Mouse (Mus musculus): ENCODE results near the gene Zfp512b. TPM values are rescaled to one million over a fixed set of nuclear protein-coding genes. Genes with fewer than 3 reads are reported as not detected.

Gene Zfp512b
- polyA plus RNA-seq, 1 experiment = 43.9 TPM

- DNase-seq (ENCODE audit: low spot score) = no peak
These were observed 2.9 kb downstream of the Zfp512b start for GRCm38 (mm10) chr2:181589732-181590105.

- no peak for DNase-seq (ENCODE audit: low spot score)
These were observed 3.4 kb downstream of the Zfp512b start for GRCm38 (mm10) chr2:181589011-181589731.

DNA sequence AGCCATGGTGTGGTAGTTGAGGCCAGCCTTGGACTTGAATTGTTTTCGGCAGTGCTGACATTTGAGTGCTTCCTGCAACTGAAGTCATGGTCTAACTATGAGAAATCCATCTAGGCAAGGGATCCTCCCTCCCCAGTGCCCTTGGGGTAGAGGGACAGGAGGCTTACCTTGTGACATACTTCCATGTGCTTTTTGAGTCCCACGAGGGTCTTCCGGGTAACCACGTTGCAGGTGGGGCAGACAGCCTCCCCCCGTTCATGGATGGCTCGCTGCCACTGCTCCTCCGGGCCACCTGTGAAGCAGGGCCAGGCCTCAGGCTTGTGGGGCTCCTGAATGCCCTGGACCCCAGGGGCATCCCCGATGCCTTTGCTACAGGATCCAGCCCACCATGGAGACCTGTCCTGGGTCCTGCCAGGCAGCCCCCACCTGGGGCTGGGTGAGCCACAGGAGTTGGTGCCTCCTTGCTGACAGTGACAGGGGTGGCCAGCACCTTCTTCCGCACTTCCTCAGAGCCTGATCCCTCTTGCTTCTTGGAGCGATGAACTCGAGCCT is 4.3 kb downstream of the Zfp512b start:
- DNase-seq (ENCODE audit: low spot score) = peak; percentile 17

DNA sequence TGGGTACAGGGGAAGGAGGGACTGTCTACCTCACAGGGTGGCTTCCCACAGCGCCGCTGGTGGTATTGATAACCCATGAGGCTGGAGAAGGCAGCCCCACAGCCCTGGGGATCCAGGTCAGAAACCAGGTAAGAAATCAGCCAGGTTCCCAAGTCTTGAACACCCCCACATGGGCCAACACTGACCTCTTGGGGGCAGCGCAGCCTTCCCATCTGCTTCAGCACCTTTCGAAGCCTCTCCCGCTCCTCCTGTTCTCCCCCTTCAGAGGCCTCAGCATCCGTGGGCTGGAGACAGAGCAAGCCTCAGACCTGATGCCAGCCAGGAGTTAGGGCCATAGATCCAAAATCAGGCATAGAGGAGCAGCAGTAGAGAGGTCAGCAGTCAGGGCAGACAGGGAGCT is 4.8 kb downstream of the Zfp512b start:
- peak; percentile 17 for DNase-seq (ENCODE audit: low spot score)

- peak; percentile 10 for DNase-seq (ENCODE audit: low spot score)
These were observed 6.5 kb downstream of the Zfp512b start for GRCm38 (mm10) chr2:181586124-181586523.

- peak; percentile 14 for DNase-seq (ENCODE audit: low spot score)
These were observed 7.1 kb downstream of the Zfp512b start for GRCm38 (mm10) chr2:181585506-181585905.

DNA sequence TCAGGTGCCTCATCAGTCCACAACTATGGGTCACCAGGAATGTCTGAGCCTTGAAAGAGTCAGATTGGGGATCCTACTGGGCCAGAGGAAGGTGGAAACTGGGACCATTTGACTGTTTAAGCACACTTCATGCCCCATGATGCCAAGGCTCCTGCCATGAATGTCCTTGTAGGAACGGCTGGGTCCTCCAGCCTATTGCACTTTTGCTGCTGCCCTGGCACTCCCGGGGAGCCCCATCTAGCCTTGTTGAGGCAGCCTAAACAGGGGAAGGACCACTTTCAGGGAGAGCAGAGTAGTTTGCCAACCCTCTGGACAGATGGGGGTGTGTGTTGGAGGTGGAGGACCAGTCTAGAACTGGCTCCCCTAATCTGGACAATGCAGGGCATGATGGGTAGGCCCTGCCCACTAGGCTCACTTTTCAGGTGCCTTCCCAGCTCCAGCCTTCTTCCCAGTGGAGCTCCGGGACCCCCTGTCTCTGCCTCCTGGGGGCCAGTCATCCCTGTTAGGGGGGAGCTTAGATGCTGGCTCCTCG is 8.1 kb downstream of the Zfp512b start, which contains the start of gene Uckl1:
Uckl1 (minus strand) TSS at position 482 of the 532 bp plus-strand sequence.
- peak; percentile 20 for DNase-seq (ENCODE audit: low spot score)

- no peak for DNase-seq (ENCODE audit: low spot score)
These were observed 8.9 kb downstream of the Zfp512b start for GRCm38 (mm10) chr2:181583460-181584257.

DNA sequence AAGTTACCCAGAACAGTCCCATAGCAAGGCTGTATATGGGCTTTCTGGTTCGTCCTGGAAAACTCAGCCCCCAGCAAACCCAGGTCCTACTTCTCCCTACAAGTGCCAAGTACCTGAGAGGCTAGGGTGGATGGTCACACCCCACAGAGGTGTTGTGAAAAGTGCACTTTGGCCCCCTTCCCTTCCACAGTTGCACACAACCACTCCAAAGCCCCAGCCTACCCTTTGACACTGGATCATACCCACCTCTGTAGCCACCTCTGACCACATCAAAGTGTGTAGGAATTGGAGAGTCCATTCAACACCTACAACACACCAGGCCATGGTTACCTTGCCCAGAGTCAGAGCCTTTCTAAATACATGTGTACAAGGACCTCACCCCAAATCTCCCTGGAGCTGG is 9.7 kb downstream of the Zfp512b start:
- no peak for DNase-seq (ENCODE audit: low spot score)

DNA sequence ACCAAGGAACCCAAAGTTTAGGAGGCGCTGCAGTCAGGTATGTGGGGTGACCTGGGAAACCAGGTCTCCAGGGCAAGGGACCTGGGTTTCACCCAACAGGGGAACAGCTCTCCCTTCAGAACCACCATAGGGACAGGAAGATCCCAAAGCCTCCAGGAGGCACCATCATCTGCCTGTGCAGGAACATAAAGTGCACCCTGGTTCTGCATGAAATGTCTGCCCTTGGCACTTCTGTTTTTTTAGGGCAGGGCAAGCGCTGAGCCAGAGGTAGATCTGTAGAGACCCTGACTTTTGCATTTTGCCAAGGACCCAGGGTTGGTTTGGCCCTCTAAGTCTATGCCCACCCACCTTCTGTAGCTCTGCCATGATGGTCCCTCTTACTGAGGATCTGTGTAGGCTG is 10.2 kb downstream of the Zfp512b start:
- DNase-seq (ENCODE audit: low spot score) = peak; percentile 22

- DNase-seq (ENCODE audit: low spot score) = peak; percentile 79
These were observed 11.0 kb downstream of the Zfp512b start for GRCm38 (mm10) chr2:181581402-181582120.

GRCm38 (mm10) chr2:181581016-181581401 is 11.6 kb downstream of the Zfp512b start:
- peak; percentile 64 for DNase-seq (ENCODE audit: low spot score)

GRCm38 (mm10) chr2:181580131-181580772 is 12.4 kb downstream of the Zfp512b start:
- no peak for DNase-seq (ENCODE audit: low spot score)

DNA sequence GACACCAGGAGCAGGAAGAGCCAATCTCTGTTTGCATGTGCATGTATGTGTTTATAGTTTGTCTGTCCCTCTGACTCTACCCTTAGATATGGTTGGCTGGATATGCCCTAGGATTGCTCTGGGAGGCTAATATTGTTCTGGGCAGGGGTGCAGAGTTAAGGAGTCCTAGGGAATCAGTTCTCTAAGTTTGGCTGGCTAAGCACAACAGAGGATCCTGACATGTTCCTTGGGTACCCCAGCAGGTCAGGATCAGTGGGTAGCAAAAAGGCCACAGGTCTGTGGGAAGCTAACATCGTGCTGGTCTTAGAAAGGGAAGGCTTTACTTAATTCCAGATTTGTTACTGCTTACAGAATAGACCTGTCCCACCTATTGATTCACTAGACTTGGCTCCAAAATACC is 12.9 kb downstream of the Zfp512b start:
- no peak for DNase-seq (ENCODE audit: low spot score)

- DNase-seq (ENCODE audit: low spot score) = peak; percentile 18
These were observed 13.6 kb downstream of the Zfp512b start for GRCm38 (mm10) chr2:181578790-181579618.

- DNase-seq (ENCODE audit: low spot score) = peak; percentile 15
These were observed 14.5 kb downstream of the Zfp512b start for GRCm38 (mm10) chr2:181577981-181578581.

- peak; percentile 10 for DNase-seq (ENCODE audit: low spot score)
These were observed 15.5 kb downstream of the Zfp512b start for GRCm38 (mm10) chr2:181577126-181577525.

DNA sequence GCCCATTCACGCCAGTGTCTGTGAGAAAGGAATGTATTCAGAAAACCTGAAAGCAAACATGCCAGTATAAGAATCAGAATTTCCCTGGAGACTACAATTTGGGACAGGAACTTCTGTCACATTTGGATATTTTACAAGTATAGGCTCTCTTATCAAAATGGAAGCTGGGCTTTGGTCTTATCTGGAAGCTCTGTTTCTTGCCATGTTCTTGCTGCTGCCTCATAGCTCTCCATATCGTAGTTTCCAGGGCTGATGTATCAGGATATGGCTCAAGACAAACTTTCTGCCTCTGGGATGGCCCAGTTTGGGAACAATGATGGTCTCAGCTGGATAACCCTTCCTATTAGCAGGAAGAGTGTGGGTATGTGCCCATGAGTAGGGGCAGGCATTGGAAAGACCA is 16.0 kb downstream of the Zfp512b start:
- peak; percentile 7 for DNase-seq (ENCODE audit: low spot score)

- peak; percentile 14 for DNase-seq (ENCODE audit: low spot score)
These were observed 17.6 kb downstream of the Zfp512b start for GRCm38 (mm10) chr2:181574921-181575545.
